Mouse (Mus musculus): ENCODE measurements around the gene Gm4297. TPM values are rescaled to one million over a fixed set of nuclear protein-coding genes. Genes with fewer than 3 reads are reported as not detected.

Gene Gm4297
- polyA plus RNA-seq (2014; fragmentation: Illumina TruSeq; extraction: RNeasy Lipid Tissue Mini Kit (QIAGEN cat#74804); ENCODE audit: low read depth, low replicate concordance), result not detected

DNA sequence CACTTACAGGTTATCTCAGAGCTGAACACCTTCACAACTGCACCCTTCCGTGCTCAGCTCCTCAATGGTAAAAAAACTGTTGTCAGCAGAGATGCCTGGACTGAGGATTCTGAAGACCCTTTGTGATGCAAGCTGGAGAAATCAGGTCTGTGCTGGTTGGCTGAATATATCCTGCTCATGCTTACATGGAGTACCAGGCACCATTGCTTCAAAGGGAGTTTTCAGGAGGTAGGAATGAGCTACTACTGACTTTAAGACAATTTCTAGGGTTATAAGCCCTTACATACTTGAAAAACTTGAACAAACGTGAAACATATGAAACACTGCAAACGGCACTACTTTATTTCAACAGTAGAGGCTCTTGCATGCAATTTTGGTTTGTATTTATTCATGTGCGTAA lies at the start of gene Gm4297:
Gene Gm4297, minus strand, starts transcription at position 101 of the 400 bp plus-strand sequence.

Other genes with a start within 250 kb of the Gm4297 start
- not detected for gene Gm5934, start 74.1 kb downstream of the Gm4297 start, polyA plus RNA-seq (2014; fragmentation: Illumina TruSeq; extraction: RNeasy Lipid Tissue Mini Kit (QIAGEN cat#74804); ENCODE audit: low read depth, low replicate concordance)
- not detected for gene Gm5935, start 200.3 kb upstream of the Gm4297 start, polyA plus RNA-seq (2014; fragmentation: Illumina TruSeq; extraction: RNeasy Lipid Tissue Mini Kit (QIAGEN cat#74804); ENCODE audit: low read depth, low replicate concordance)

All from sigmoid colon, adult 10 weeks (tissue).